Mouse (Mus musculus) spleen, postnatal 36 days (tissue): Measurements from ENCODE around the gene Glis3.

Experiments used
- DNase-seq, 2 experiments: peaks; one replicate each; pipeline ENCODE4 v3.0.0; 2022; ENCODE audit warnings: low spot score in 2 of 2, mixed read lengths in 1 of 2

Glis3 gene

DNA sequence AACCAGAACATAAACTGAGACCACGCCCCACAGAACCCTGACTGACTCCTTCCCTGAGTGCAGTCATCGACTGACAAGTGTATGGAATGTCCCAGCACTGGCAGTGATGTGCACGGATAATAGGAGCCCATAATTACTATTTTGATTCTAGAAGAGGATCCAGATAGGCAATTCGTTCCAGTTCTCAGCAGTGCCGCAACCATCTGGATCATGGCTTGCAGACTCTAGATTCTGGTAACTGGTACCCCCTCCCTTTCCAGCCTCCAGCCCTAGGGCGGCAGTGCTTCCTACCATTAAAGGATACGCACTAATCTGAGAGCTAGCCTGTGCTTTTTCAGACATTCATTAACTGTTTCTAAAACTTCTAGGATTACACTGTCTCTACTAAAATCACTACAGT, 24.7 kb downstream of the Glis3 start:
- no peak for DNase-seq

DNA sequence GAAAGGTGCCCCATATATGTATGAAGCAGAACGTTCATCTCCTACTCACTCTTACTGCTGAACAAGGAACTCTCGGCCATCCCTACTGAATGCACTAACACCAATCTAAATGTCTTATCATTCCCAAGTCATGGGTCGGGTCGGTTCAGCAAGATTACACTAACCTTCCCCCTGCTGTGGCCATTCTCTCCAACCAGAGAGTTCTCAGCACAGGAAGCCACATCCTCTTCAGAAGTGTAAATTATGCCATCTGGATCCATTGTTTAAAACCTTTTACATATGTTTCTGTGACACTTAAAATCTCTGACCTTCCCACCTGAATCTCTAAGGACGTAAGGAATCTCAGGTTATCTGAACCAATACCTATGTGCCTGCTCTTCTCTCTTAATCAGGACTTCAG, 29.0 kb downstream of the Glis3 start:
- DNase-seq: no peak

DNA sequence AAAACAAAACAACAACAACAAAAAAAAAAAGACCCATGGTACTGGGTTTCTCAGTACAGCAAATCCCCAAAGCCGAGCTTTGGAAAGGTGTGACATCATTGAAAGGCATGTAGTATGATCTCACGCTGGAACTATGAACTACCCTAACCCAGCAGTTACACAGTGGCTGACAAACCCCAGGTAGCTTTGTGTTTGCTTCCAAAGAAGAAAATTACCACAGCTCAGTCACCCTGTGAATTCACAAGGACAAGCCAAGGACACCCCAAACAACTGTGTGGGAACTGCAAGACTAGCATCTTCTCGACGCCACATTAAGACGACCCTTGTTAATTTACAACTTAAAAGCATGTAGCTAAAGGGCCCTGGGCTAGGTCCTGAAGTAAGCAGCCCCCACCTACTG, 30.4 kb downstream of the Glis3 start:
- no peak for DNase-seq

DNA sequence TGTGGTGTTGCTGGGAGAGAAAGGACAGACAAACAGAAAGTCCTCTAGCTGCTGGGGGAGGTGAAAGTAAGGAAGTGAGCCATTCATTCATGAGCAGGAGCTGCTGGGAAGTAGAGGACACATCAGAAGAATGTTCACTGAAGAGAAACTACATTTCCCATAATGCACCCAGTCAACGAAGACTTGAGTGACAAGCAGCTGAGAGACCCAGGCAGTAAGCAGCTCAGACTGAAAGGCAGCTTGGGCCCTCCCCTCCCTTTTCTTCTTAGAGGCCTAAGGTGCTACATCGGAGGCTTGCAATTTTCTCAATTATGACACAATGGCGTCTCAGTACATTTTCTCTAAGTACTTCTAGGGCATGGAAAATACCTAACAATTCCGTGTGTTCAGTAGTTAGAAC, 31.0 kb downstream of the Glis3 start:
- DNase-seq: no peak

DNA sequence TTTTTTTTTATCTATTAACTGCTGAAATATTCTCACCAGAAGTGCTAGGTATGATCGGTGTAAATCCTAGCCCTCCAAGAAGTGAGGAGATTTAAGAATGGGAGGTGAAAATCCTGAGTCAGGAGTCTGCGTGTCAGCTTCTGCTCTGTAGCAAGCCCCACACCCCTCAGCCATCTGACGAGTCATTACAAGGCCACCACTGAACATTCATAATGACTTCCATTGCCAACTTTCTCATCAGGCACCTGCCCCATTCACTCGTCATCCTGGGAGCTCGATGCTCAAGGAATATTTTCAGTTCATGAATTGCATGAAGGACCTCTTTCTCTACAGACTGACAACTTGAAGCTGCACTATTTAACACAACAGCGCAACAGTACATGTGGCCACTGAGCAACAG, 32.5 kb downstream of the Glis3 start:
- DNase-seq: no peak

DNA sequence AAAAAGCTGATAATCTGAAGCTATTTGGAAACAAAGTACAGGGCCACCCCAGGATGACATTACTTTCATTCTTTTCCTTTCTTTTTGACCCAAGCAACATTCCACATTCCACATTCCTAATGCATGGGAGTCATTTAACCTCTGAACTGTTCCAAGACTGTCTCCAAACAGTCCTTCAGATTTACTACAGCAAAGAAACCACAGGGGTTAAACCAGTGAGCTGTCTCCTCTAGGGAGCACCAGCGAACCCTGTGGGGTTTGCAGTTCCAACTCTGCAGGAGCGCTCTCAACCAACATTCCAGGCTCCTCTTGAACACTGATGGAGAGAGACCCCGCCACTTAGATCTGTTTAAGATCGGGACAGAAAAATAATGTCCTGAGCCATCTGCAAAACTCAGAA, 33.6 kb downstream of the Glis3 start:
- DNase-seq: no peak

DNA sequence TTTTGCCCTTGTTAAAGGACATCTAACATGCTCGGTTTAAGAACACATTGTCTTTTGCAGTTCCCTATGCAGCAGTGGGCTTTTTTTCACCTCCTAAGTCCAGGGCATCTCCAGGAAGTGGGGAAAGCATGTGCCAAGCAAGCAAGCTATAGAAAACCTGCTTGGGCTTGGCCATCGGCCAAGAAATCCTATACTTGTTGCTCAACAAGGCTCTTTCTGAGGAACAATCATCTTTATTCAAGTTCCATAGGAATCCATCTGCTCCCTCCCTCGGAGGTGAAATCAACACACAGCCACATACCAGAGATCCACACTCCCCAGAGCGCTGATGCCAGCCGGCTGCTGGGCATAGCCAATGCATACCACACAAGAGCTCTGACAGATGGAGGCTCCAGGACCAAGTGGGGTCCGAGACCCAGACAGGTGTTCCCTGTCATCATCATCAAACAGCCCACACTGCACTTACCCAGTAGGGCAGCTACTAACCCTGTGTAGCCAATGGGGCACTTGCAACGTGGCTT, 39.0 kb downstream of the Glis3 start:
- DNase-seq: no peak

DNA sequence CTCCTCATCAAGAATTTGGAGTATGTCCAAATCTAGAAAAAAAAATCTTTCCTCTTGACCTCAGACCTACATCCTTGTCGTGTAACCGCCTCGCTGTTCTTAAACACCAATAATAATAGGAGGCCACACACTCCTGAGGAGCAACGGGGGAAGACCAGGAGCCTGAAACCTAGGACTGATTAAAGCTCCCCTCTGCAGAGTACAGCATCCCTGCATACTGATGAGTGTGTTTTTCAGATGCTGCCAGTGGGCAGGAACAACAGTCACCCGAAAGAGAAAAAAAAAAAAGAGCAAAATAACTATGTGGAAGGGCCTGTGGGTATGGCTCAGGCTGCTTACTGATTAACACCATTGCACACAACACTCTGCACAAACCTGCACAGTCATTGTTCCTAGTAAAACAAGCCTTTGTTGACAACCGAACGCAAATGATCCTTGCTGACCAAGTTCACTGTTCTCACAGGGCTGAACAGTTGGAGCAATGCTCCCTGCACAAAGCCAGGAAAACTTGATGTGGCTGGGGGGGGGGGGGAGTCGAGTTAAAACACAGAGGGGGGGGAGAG, 43.8 kb downstream of the Glis3 start:
- DNase-seq: no peak

DNA sequence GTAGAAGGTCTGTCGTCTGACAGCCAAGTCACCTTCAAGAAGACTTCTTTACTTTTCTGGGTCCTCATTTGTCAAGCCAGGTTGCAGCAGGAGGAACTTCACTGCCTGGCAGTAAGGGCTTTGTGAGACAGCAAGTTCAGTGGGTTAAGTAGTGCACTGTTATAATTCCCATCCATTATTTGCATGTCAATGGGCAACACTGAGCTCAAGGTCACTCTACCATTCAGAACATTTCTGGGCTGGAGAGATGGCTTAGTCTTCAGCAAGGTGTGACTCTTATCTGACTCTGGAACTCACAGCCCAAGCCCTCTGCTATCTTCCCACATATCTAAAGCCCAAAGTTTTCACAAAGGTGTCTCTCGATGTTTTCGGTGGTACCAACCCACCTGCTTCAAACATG, 44.9 kb downstream of the Glis3 start:
- no peak for DNase-seq

DNA sequence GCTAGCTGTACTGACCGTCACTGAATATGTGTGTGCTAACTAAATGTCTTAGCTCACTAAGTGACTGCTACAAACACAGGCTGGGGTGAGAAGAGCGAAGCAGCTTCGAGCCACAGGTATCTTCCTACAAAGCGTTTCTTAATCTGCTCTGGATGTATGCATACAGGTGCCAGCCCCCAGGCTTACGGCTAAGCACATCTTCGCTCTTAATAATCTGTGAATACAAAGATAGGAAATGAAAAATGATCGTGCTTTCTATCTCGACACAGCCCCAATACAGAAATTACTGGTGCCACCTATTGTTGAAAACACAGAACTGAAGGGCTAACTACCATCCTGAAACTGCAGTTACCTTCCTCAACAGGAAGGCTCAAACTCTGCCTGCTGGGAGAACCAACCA, 51.5 kb downstream of the Glis3 start:
- no peak for DNase-seq

DNA sequence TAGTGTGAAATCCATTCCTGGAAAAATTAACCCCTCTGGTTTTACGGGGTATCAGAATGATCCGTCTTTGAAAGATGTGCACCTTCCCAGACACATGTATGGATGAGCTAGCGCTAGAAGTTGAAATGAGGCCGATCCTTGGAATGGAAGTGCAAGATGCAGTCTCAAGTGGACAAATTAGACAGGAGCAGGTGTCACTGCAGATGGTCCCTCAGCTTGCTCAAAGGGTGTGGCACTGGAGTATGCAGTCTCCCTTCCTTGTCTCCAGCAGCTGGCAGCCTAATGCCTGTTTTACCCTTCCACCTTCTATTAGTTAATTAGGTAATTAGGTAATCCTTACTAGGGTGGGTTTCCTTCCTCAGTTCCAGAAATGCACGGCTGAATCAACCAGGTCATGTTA, 53.7 kb downstream of the Glis3 start:
- DNase-seq: no peak

DNA sequence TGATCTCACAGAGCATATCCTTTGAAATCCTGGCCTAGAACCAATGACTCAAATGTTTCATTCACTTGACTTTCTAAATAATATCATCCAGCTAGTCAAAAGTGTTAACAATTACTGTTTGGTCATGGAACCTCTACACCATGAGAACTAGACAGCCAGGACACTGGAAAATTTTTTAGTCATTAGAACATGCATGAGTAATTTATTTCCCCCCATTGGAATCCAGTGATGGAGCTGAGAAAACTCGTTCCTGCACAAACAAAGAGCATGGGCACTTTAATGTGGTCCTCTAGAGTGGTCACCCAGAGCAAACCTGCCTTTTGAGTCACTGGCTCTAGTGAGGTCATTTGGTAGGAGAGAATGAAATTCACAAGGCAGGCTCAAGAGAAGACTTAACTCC, 55.3 kb downstream of the Glis3 start:
- DNase-seq: no peak

DNA sequence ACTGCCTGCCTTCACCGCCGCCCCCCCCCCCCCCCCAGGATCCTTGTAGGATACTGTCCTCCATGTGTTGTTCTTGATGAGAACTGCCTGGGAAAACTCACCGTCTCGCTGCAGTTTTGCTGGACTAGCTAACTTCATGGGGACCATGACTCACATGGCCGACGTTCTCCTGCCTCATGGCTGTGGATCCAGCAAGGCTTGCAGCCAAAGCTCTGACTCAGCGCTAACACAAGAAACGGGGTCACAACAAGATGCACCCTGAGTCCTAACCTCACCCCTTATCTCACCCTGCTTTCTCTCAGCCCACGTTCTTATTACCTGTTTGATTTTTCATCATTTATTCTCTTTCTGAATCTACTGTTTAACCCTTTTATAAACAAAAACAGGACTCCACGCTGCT, 56.2 kb downstream of the Glis3 start:
- no peak for DNase-seq

DNA sequence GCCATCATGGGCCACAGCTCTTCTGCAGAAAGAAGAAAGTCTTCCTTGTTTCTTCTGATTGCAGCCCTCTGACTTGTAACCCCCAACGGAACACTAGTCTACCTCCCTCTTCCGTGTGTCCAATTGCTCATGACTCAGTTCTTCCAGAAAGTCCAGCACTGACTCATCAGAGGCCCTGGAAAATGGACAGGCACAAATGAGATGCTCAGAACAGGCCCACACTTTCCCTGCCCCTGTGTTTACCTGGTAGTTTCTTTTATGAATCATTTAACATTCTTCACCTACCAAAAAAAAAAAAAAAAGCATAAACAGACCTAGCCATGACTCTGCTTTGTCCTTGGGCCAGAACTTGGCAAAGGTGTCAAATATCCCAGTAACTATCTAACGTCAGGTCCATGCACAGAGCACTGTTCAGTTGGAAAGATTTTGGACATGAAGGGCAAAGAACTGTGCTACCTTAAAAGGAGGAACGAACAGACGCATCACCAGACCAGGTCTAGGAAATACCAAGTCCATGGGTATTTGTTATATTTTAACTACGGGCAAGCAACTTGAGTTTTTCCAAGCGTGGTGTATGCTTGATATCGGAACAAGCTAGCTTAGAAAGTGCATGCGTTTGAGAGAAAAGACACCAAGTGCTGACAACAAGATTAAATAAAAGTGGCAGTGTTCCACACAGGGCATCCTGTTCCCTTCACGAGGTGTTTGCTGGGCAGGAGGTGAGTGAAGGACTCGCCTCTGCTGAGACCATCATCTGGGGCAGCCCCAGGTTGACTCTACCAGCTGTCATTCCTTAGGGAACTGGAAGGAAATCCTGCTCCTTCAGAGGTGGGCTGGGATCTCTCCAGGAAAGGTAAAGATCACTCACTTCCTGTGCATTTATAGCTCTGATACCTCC, 58.0 kb downstream of the Glis3 start:
- no peak for DNase-seq

DNA sequence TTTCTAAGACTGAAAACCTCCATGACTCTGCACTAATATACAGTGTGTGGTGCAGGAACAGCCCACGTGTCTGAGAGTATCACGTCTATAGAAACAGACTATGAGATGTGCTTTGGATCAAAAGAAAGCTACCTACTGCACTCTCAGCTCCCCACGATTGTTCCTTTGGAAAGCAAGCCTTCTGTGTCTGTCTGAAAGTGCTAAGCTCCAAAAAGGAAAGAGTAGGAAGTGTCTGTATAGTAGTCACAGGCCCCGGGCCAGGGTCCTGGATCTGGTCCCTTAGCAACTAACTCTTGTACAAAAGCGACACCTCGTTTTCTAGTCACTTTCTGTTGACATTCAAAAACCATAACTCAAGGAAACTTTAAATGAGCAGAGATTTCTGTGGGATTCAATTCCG, 62.1 kb downstream of the Glis3 start:
- DNase-seq: no peak

DNA sequence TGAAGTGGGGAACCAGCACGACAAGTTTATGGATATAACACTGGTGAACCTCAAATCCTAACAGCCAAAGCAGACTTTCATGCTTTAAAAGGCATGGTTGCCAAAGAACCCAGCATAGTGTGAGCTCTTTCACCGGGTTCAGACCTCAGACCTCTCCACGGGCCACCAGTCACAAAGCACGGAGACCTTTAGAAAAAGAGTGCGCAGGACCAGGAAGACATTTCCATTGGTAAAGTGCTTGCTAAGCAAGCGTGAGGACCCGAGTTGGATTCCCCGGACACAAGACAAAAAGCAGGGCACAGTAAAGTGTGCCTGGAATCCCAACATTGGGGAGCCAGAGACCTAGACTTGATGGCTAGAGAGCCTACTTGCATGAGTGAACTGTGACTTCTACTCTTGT, 62.7 kb downstream of the Glis3 start:
- DNase-seq: no peak

DNA sequence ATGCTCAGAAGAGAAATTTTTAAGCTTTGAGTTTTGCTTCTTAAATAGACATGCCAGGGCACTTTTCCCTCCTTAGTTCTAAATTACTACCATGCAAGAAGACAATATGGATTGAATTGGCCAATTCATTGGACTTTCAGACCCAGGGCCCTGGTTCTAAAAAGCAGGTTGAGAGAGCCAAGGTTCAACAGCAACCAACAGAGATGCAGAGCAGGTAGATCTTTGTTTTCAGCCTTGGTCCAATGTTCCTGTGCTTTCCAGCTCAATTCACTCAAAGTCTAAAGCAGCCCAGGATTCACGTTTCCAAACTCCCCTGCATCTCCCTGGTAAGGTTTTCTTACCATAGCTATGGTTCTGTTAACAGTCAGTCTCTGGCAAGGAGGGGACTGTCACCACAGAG, 63.4 kb downstream of the Glis3 start:
- no peak for DNase-seq

DNA sequence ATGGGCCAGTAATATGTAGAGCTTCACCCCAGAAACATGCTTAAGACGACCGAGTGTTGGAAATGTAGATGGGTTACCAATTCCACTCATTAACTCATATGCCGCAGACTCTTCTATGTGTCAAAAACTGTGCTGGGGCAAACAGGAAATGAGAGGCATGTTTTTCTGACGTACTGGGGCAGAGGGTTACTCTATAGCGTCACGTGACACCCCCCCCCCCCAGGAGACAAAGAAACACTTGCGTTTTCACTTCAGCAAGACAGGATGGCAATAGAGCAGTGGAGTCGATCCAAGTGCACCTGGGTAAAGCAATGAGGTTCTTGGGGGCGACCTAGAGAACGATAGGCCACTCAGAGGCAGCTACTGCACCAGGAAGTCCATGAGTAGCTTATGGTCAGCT, 67.6 kb downstream of the Glis3 start:
- no peak for DNase-seq

DNA sequence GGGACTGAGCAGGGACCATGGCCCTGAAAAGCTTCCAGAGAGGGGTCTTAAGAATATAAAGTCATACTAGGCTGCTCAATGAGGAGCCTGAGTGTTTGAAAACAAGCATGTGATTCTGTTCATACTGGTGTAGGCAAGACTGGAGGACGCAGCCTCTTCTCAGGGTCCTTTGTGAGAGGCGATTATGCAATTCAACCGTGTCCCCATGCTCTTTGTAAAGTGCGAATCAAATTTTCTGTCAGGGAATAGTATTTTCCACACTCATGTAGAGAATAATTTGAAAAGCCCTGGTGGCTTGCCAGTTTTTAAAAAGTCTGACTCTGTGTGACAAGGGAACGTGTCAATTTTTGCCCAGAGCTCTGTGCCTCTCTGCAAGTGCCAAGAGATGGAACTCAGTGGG, 71.1 kb downstream of the Glis3 start:
- DNase-seq: no peak

DNA sequence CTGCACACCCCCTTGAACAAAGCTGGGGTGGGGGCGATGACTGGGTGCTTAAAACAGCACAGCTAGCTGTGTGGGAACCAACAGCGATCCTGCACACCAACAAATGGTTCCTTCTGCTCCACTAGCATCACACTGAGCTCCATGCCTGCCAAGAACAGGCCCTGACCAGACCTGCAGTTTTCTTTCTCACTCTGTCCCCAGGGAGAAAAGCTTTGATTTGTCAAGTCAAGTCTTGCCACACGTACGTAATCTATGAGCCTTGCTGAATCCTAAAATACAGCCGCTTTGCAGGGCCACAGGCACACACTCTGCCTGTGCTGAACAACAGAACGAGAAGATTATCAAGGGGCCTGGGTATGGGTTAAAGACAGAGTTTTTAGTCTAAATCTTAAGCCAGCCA, 71.6 kb downstream of the Glis3 start:
- DNase-seq: no peak

DNA sequence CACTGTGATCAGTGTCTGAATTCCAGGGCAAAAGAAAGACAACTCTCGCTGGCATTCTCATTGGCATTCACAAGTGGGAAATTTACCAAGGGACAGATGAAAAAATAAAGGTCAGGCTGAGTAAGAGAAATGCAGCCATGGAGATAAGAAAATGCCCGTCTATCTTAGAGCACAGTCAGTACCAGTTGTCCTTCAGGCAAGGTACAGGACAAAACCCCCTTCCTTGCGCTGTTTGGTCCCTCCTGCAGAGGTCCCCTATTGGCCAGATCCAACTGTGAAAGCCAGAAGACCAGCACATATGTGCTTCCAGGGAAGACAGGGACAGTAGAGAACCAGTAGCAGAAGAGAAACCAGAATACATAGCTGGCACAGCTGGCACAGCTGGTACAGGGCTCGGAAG, 79.0 kb downstream of the Glis3 start:
- DNase-seq: no peak

DNA sequence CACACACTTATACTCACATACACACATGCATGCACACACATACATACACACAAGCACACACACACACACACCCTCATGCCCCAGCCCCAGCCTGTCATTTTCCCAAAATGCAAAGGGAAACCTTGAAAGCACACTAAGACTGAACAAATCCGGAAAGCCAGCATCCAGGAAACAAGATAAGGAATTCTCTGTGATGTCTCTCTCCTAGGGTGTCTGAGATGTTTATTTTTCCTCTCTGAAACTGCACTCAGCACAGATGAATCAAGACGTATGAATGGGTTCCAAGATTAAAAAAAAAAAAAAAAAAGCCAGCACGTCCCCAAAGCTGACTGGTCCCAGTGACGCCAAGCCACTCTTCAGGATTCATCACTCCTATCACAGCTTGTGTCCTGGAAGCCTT, 85.7 kb downstream of the Glis3 start:
- DNase-seq: no peak

DNA sequence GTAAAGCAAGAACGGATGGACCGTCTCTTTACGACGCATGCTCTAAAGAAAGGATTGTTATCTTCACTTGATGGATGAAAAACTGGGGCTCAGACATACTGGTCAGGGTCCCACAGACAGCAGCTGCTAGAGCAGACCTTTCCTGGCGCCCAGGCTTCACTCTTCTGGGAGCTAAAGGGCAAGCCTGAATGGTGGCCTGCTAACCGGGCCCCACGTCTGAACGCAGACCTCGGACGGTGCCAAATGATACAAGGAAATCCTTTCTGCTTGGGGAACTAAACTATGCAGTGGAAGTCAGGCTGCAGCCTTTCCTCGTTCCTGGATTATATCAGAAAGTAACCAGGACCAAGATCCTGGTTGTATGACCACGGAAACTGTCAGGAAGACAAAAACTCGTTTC, 86.9 kb downstream of the Glis3 start:
- no peak for DNase-seq
